Mouse (Mus musculus) kidney, embryonic 16.5 days (tissue): ENCODE results near the gene Il22ra2. TPM values are rescaled to one million over a fixed set of nuclear protein-coding genes. Genes with fewer than 3 reads are reported as not detected.

ENCODE experiments used
- ATAC-seq: fragments of 200-750 bp; cut with Nextera tagmentation; 2 replicates; pipeline ENCODE4 v1.8.0; 2017; ENCODE audit warnings: moderate TSS enrichment; ENCODE audit not compliant: low FRiP score, low TSS enrichment
- H3K27ac ChIP-seq: fragments of 300-500 bp; sonication (generic); 2 replicates; pipeline ENCODE4 v1.5.1; 2014; ENCODE audit warnings: low read length
- H3K27me3 ChIP-seq: fragments of 300-500 bp; sonication (generic); 2 replicates; pipeline ENCODE4 v1.6.1; 2014; ENCODE audit warnings: low read length, control low read depth, mixed read lengths; ENCODE audit not compliant: insufficient read depth
- H3K36me3 ChIP-seq: fragments of 300-500 bp; sonication (generic); 2 replicates; pipeline ENCODE4 v1.6.1; 2014; ENCODE audit warnings: low read length, control low read depth, mixed read lengths; ENCODE audit not compliant: insufficient read depth
- H3K4me1 ChIP-seq: fragments of 300-500 bp; sonication (generic); 2 replicates; pipeline ENCODE4 v1.6.1; 2014; ENCODE audit warnings: low read length, control low read depth, mixed read lengths; ENCODE audit not compliant: insufficient read depth
- H3K4me2 ChIP-seq: fragments of 300-500 bp; sonication (generic); replicated peaks from 2 replicates; pipeline ENCODE4 v1.6.1; 2014; ENCODE audit warnings: low read depth, low read length
- H3K4me3 ChIP-seq: fragments of 300-500 bp; sonication (generic); 2 replicates; pipeline ENCODE4 v1.5.1; 2014; ENCODE audit warnings: mild to moderate bottlenecking, low read length
- H3K9ac ChIP-seq: fragments of 300-500 bp; sonication (generic); replicated peaks from 2 replicates; pipeline ENCODE4 v1.6.1; 2014; ENCODE audit warnings: low read length
- H3K9me3 ChIP-seq: fragments of 300-500 bp; sonication (generic); 2 replicates; pipeline ENCODE4 v1.6.1; 2016; ENCODE audit warnings: low read length, control low read depth
- WGBS: fragments of 180-500 bp; shearing (Covaris S2); extraction: QIAGEN DNeasy Blood & Tissue Kit; methylation state at CpG from one replicate; pipeline ENCODE4 v1.1.7; 2014; 5-methylcytosine and 5-hydroxymethylcytosine counted together
- polyA plus RNA-seq: library from polyadenylated mRNA; unstranded; fragments of >200 nt; fragmentation: Nextera tagmentation; extraction: Ambion mirVana; gene quantifications from 2 replicates; pipeline ENCODE4 v1.2.1, GENCODE M21; 2015

Il22ra2 gene
- polyA plus RNA-seq, 1 experiment from 2014 or later = not detected

GRCm38 (mm10) chr10:19585860-19586259 is 35.9 kb upstream of the Il22ra2 start:
- ATAC-seq = no peak
- Histone ChIP-seq H3K27ac (no peak overlapping the region), H3K9ac (no peak overlapping the region), H3K4me3 (no peak overlapping the region), H3K4me1 (no peaks in the 10 kb centered on the region), H3K9me3 (peaks cover 3% of the 10 kb centered on the region; the same call in 1 of the 2 replicates), H3K27me3 (no peaks in the 10 kb centered on the region), H3K36me3 (no peaks in the 10 kb centered on the region), H3K4me2 (no peak overlapping the region)
- WGBS = 93% methylated on average over 5 of the region's 5 CpGs

- no peak overlapping the region for H3K27ac ChIP-seq
- 75% methylated on average over 3 of the region's 3 CpGs for WGBS
- no peaks in the 10 kb centered on the region for H3K4me1 ChIP-seq
Observed at GRCm38 (mm10) chr10:19587281-19587680, 34.5 kb upstream of the Il22ra2 start.

GRCm38 (mm10) chr10:19589626-19590025 is 32.2 kb upstream of the Il22ra2 start:
- no peak overlapping the region for H3K4me3 ChIP-seq
- H3K4me1 ChIP-seq = peaks cover 21% of the 10 kb centered on the region
- 87% methylated on average over 12 of the region's 12 CpGs for WGBS
- H3K27me3 ChIP-seq = no peaks in the 10 kb centered on the region
- H3K27ac ChIP-seq = no peak overlapping the region
- no peak for ATAC-seq
- no peak overlapping the region for H3K4me2 ChIP-seq
- H3K9me3 ChIP-seq = peaks cover 3% of the 10 kb centered on the region; the same call in 1 of the 2 replicates
- H3K36me3 ChIP-seq = no peaks in the 10 kb centered on the region
- no peak overlapping the region for H3K9ac ChIP-seq

More at GRCm38 (mm10) chr10:19587281-19587680, 34.5 kb upstream of the Il22ra2 start:
- H3K27me3 ChIP-seq = no peaks in the 10 kb centered on the region
- no peak overlapping the region for H3K4me2 ChIP-seq
- no peaks in the 10 kb centered on the region for H3K36me3 ChIP-seq
- H3K9me3 ChIP-seq = peaks cover 3% of the 10 kb centered on the region; the same call in 1 of the 2 replicates
- H3K9ac ChIP-seq = no peak overlapping the region
- ATAC-seq = no peak
- no peak overlapping the region for H3K4me3 ChIP-seq

- Histone ChIP-seq H3K4me3 (peak overlapping the region; percentile 79), H3K9me3 (0 out of 2 replicates have a peak, but pooled peaks cover under 1% of the 10 kb centered on the region), H3K36me3 (no peaks in the 10 kb centered on the region), H3K4me2 (peak overlapping the region; percentile 75), H3K27ac (0 out of 2 replicates have a peak overlapping the region, but pooled peaks have one; percentile 9), H3K9ac (peak overlapping the region; percentile 33; the same call in 1 of the 2 replicates), H3K27me3 (no peaks in the 10 kb centered on the region), H3K4me1 (peaks cover 22% of the 10 kb centered on the region)
- 20% methylated on average over 6 of the region's 6 CpGs for WGBS
- ATAC-seq = no peak
Observed at GRCm38 (mm10) chr10:19591286-19591640, 30.5 kb upstream of the Il22ra2 start.

GRCm38 (mm10) chr10:19591641-19592441 is 30.0 kb upstream of the Il22ra2 start, which contains the start of gene Ifngr1:
TSS of gene Ifngr1 (plus strand) at chr10:19591949.
- Histone ChIP-seq H3K9ac (peak within 1 kb of the TSS; percentile 92), H3K4me2 (peak within 1 kb of the TSS; percentile 75), H3K36me3 (no peaks in the 10 kb centered on the region), H3K27me3 (no peaks in the 10 kb centered on the region), H3K27ac (peak within 1 kb of the TSS; percentile 90), H3K4me1 (peaks cover 22% of the 10 kb centered on the region), H3K9me3 (no peaks in the 10 kb centered on the region), H3K4me3 (peak within 1 kb of the TSS; percentile 79)
- under 1% methylated on average over 52 of the region's 52 CpGs for WGBS
- ATAC-seq = peak; percentile 100

GRCm38 (mm10) chr10:19592556-19592955 is 29.2 kb upstream of the Il22ra2 start:
- H3K4me1 ChIP-seq = peaks cover 22% of the 10 kb centered on the region
- H3K27ac ChIP-seq = peak overlapping the region; percentile 90; the same call in 1 of the 2 replicates
- H3K9me3 ChIP-seq = no peaks in the 10 kb centered on the region
- peak overlapping the region; percentile 92 for H3K9ac ChIP-seq
- no peaks in the 10 kb centered on the region for H3K36me3 ChIP-seq
- H3K4me3 ChIP-seq = peak overlapping the region; percentile 79
- whole genome bisulfite sequencing = 1% methylated on average over 3 of the region's 3 CpGs
- no peaks in the 10 kb centered on the region for H3K27me3 ChIP-seq
- no peak for ATAC-seq
- peak overlapping the region; percentile 75 for H3K4me2 ChIP-seq

- WGBS = 83% methylated on average over 3 of the region's 3 CpGs
Observed at GRCm38 (mm10) chr10:19593296-19593695, 28.5 kb upstream of the Il22ra2 start.

GRCm38 (mm10) chr10:19594201-19594905 is 27.4 kb upstream of the Il22ra2 start:
- no peak overlapping the region for H3K27ac ChIP-seq
- no peak overlapping the region for H3K9ac ChIP-seq
- 74% methylated on average over 3 of the region's 3 CpGs for WGBS

More at GRCm38 (mm10) chr10:19593296-19593695, 28.5 kb upstream of the Il22ra2 start:
- no peak for ATAC-seq
- Histone ChIP-seq H3K27ac (no peak overlapping the region), H3K4me2 (peak overlapping the region; percentile 29), H3K27me3 (no peaks in the 10 kb centered on the region), H3K9ac (no peak overlapping the region), H3K36me3 (peaks cover 2% of the 10 kb centered on the region; the same call in 1 of the 2 replicates), H3K9me3 (no peaks in the 10 kb centered on the region), H3K4me1 (peaks cover 22% of the 10 kb centered on the region), H3K4me3 (peak overlapping the region; percentile 6; the same call in 1 of the 2 replicates)

GRCm38 (mm10) chr10:19596866-19597265 is 24.9 kb upstream of the Il22ra2 start:
- WGBS = 86% methylated on average over 4 of the region's 4 CpGs

More at GRCm38 (mm10) chr10:19594201-19594905, 27.4 kb upstream of the Il22ra2 start:
- Histone ChIP-seq H3K4me3 (no peak overlapping the region), H3K9me3 (no peaks in the 10 kb centered on the region), H3K4me2 (0 out of 2 replicates have a peak overlapping the region, but pooled peaks have one; percentile 15), H3K27me3 (no peaks in the 10 kb centered on the region), H3K4me1 (peaks cover 27% of the 10 kb centered on the region), H3K36me3 (peaks cover 13% of the 10 kb centered on the region)
- no peak for ATAC-seq

More at GRCm38 (mm10) chr10:19596866-19597265, 24.9 kb upstream of the Il22ra2 start:
- no peak for ATAC-seq
- Histone ChIP-seq H3K27me3 (no peaks in the 10 kb centered on the region), H3K36me3 (peaks cover 26% of the 10 kb centered on the region), H3K4me2 (no peak overlapping the region), H3K4me1 (peaks cover 27% of the 10 kb centered on the region), H3K4me3 (no peak overlapping the region), H3K27ac (no peak overlapping the region), H3K9ac (no peak overlapping the region), H3K9me3 (peaks cover 4% of the 10 kb centered on the region)
